ENCODE assay signal across 10 mouse cellular contexts in genomic region chrX:100741940-100742339, GRCm38 (mm10). TPM values are rescaled to one million over a fixed set of nuclear protein-coding genes. Genes with fewer than 3 reads are reported as not detected.
A peak's percentile ranks its signal among the peaks of the same experiment; 100 is the strongest.
DNase-seq lines count a peak whose midpoint lies in the region; ATAC-seq and TF ChIP-seq lines count a peak whose summit lies in the region.
"Had no signal": no experiment of that assay in that cellular context is flagged by ENCODE, and none has a peak within 500 bp of the region (broad histone marks: within the 10 kb centered on the region; RNA-seq: fewer than 3 reads in every experiment).

No protein-coding gene starts in this region.

- H3K9ac ChIP-seq in ES-Bruce4 (ENCODE audit: low read depth, poor library complexity, severe bottlenecking): no peak overlapping the region
- H3K9ac ChIP-seq in heart, embryonic 13.5 days: no peak overlapping the region
- H3K9ac ChIP-seq: stomach, embryonic 15.5 days had no signal

- TF ChIP-seq EP300 in ES-Bruce4 (IDR thresholded peaks at IDR 0.05; ENCODE audit: insufficient read depth, low read depth, low read length): no peak

- no peak for TF ChIP-seq POLR2A in ES-Bruce4 (IDR thresholded peaks at IDR 0.05; ENCODE audit: insufficient read depth, low read length)

- no peaks in the 10 kb centered on the region for H3K36me3 ChIP-seq in ES-Bruce4 (ENCODE audit: control insufficient read depth, insufficient read depth, low read length, poor library complexity, severe bottlenecking)
- H3K36me3 ChIP-seq in embryonic facial prominence, embryonic 10.5 days (replicated peaks): no peaks in the 10 kb centered on the region
- H3K36me3 ChIP-seq in heart, embryonic 13.5 days: no peaks in the 10 kb centered on the region
- H3K36me3 ChIP-seq: stomach, embryonic 15.5 days had no signal

- no peak overlapping the region for H3K27ac ChIP-seq in ES-Bruce4 (ENCODE audit: insufficient read depth, low read length)
- H3K27ac ChIP-seq in embryonic facial prominence, embryonic 10.5 days (replicated peaks): no peak overlapping the region
- 0 out of 2 replicates have a peak overlapping the region, but pooled peaks have one; percentile 87 for H3K27ac ChIP-seq in heart, embryonic 13.5 days (replicated peaks)
- H3K27ac ChIP-seq: stomach, embryonic 15.5 days had no signal

- peak overlapping the region; percentile 60 for H3K4me2 ChIP-seq in heart, embryonic 13.5 days
- H3K4me2 ChIP-seq: stomach, embryonic 15.5 days had no signal

- no peaks in the 10 kb centered on the region for H3K4me1 ChIP-seq in ES-Bruce4 (ENCODE audit: control insufficient read depth, insufficient read depth, low read length)
- no peaks in the 10 kb centered on the region; the same call in 1 of the 2 replicates for H3K4me1 ChIP-seq in embryonic facial prominence, embryonic 10.5 days
- H3K4me1 ChIP-seq in heart, embryonic 13.5 days: no peaks in the 10 kb centered on the region
- H3K4me1 ChIP-seq: stomach, embryonic 15.5 days had no signal

- peak; percentile 82 for DNase-seq in ZHBTc4 (ENCODE audit: low read depth, low spot score)
- peak; percentile 79 for DNase-seq in embryonic facial prominence, embryonic 10.5 days (ENCODE audit: low spot score)
- DNase-seq in layer of hippocampus, adult 9-10 months (ENCODE audit: low spot score): peak; percentile 67
- peak; percentile 78 for DNase-seq in right cerebral cortex, postnatal 25 days

- 13% methylated on average over 10 of the region's 10 CpGs for WGBS in embryonic facial prominence, embryonic 10.5 days
- WGBS in heart, embryonic 13.5 days: 10% methylated on average over 10 of the region's 10 CpGs

- H3K27me3 ChIP-seq in ES-Bruce4 (ENCODE audit: control insufficient read depth, insufficient read depth, low read length, poor library complexity, severe bottlenecking): no peaks in the 10 kb centered on the region
- H3K27me3 ChIP-seq in embryonic facial prominence, embryonic 10.5 days (replicated peaks; ENCODE audit: low read depth, poor library complexity, severe bottlenecking): peaks cover 50% of the 10 kb centered on the region
- peaks cover 15% of the 10 kb centered on the region for H3K27me3 ChIP-seq in heart, embryonic 13.5 days (replicated peaks)
- H3K27me3 ChIP-seq: stomach, embryonic 15.5 days had no signal

- no peak overlapping the region for H3K4me3 ChIP-seq in ES-Bruce4 (ENCODE audit: low read depth, low read length)
- H3K4me3 ChIP-seq in embryonic facial prominence, embryonic 10.5 days: no peak overlapping the region
- H3K4me3 ChIP-seq in heart, embryonic 13.5 days: no peak overlapping the region
- H3K4me3 ChIP-seq: stomach, embryonic 15.5 days had no signal

- no peaks in the 10 kb centered on the region for H3K9me3 ChIP-seq in ES-Bruce4 (replicated peaks; ENCODE audit: control insufficient read depth, insufficient read depth, low read length, poor library complexity, severe bottlenecking)
- H3K9me3 ChIP-seq in embryonic facial prominence, embryonic 10.5 days: no peaks in the 10 kb centered on the region
- peaks cover 3% of the 10 kb centered on the region; the same call in 1 of the 2 replicates for H3K9me3 ChIP-seq in heart, embryonic 13.5 days
- H3K9me3 ChIP-seq: stomach, embryonic 15.5 days had no signal

- ATAC-seq in heart, embryonic 13.5 days (ENCODE audit: extremely low read depth, insufficient number of reproducible peaks, low FRiP score, low TSS enrichment): no peak
- peak; percentile 45 for ATAC-seq in megakaryocyte progenitor cell, adult 5-6 weeks (replicated peaks; ENCODE audit: poor library complexity)
- ATAC-seq in monocyte, adult 5-6 weeks (replicated peaks; ENCODE audit: insufficient number of reproducible peaks, low FRiP score, low TSS enrichment, poor library complexity, severe bottlenecking): no peak

- peak; percentile 75 for TF ChIP-seq CTCF in ES-Bruce4 (IDR thresholded peaks at IDR 0.05; ENCODE audit: low read depth, low read length)

RNA-seq across cellular contexts. Expression of gene Gdpd2, which starts 12.3 kb away (rescaled TPM):
- not detected in 2 replicates for polyA plus RNA-seq in ES-Bruce4 (2011; ENCODE audit: insufficient read depth, insufficient read length, low read depth, missing spikeins)
- 2.7 and 3.1 TPM in 2 replicates for polyA plus RNA-seq in embryonic facial prominence, embryonic 10.5 days (2016; fragmentation: Nextera tagmentation; extraction: Ambion mirVana)
- 0.71 and 1.5 TPM in 2 replicates for polyA plus RNA-seq in heart, embryonic 13.5 days (2015; fragmentation: Nextera tagmentation; extraction: Ambion mirVana)
- 0.05 TPM in 1 of 2 replicates, not detected in the other for total RNA-seq in megakaryocyte progenitor cell, adult 5-6 weeks (2015)
- 0.04 TPM in 1 of 2 replicates, not detected in the other for total RNA-seq in megakaryocyte progenitor cell, adult 5-6 weeks (2017)
- not detected in 3 replicates for total RNA-seq in monocyte, adult 5-6 weeks (2017)
- total RNA-seq: gastrocnemius, postnatal 36 days had no signal

RNA-seq across cellular contexts. Expression of gene Dlg3, which starts 25.6 kb away (rescaled TPM):
- 33.8 and 40.3 TPM in 2 replicates for polyA plus RNA-seq in ES-Bruce4 (2011; ENCODE audit: insufficient read depth, insufficient read length, low read depth, missing spikeins)
- polyA plus RNA-seq in embryonic facial prominence, embryonic 10.5 days (2016; fragmentation: Nextera tagmentation; extraction: Ambion mirVana): 14.1 and 14.4 TPM in 2 replicates
- polyA plus RNA-seq in heart, embryonic 13.5 days (2015; fragmentation: Nextera tagmentation; extraction: Ambion mirVana): 1.6 and 1.7 TPM in 2 replicates
- 3.7 and 4.6 TPM in 2 replicates for total RNA-seq in megakaryocyte progenitor cell, adult 5-6 weeks (2015)
- total RNA-seq in megakaryocyte progenitor cell, adult 5-6 weeks (2017): 3.0 and 5.0 TPM in 2 replicates
- 4.5 to 6.4 TPM (median 4.6 TPM) in 3 replicates for total RNA-seq in monocyte, adult 5-6 weeks (2017)
